Mouse (Mus musculus) brain, adult 2 months (tissue): ENCODE results near the gene Vps33b.
"Not testable (repeated sequence)": the region's sequence is repeated elsewhere in the genome, so short reads cannot be mapped to it uniquely, and the experiment has no call there.

ENCODE experiments used
- DNase-seq: peaks from one replicate; pipeline ENCODE4 v3.0.0; 2011; ENCODE audit warnings: low read depth, low spot score

Gene Vps33b

DNA sequence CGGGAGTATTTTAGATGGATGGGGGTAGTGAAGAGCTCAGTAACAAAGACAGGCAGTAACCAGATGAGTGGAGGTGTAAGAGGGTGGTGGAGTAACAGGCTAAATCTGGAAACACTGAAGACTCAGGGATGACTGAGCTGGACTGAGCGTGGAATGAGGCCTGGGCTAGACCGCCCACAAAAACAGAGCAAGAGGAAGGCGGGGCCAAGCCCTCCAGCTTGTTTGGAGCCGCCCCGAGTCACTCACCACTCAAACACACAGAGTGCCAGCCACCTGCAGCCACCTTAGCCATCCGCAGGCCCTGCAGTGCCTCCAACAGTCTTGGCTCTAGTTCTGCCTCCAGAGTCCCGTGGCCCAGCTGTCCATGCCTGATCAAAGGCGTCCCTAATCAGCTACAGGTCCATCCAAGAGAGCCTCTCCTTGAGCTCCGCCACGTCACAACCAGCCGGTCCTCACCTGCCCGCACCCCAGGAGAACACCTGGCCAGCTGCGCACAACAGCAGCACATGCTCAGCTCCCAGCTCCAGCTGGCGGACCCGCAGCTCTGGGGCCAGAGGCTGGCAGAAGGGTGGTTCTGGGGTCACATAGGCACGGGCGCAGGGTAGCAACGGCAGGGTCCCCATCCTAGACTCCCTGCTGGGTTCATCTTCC is 50.5 kb downstream of the Vps33b start:
- no peak for DNase-seq

DNA sequence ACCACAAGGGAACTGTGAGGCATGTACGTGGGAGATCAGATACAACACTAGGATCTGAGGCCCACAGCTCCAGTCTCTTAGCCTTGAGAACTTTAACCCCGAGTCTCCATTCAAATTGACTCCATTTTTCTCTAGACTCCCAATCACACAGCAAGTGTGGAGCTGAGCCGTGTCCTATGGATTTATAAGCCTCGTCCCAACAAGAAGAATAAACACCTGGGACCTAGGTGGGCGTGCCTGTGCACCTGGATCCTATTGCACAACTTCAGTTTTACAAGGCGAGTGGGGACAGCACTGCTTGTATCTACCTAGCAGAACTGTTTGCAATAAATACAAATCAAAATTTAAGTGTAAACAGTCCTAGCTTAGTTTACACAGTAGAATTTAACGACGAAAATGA is 53.9 kb downstream of the Vps33b start:
- no peak for DNase-seq

DNA sequence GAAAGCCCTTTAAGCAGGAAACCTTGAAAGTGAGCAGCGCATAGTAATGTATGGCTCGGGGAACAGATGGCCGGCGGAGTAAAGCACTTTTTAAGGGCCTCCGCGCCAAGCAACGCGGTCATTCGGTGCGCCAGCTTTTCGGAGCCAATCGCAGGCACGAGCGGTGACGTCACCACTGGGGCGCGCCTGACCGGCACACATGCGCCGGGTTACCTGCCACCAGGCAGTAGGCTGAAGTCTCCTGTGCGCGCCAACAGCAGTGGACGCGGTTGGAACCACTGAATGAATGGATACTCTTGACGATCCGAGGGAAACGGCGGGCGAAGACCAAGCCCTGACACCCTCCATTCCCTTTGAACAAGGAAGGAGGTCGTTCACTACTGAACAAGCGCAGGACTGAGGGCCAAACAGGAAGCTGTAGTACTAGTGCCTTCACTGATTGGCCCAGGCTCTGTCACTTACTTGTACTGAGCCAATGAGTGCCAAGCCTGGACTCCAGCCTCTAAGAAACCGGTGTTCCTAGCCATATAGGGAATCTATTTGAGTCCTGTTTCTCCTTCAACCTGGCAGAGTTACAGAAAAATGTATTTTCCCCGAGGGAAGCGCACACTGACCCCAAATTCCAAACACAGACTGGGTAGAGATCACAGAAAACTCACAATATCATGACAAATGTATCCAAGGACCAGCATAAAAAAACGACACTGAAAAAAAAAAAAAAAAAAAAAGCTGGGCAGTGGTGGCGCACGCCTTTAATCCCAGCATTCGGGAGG is 54.8 kb downstream of the Vps33b start, which contains the start of gene Rccd1:
Gene Rccd1 (minus strand): TSS at position 412 of the 773 bp plus-strand sequence.
- DNase-seq, result peak; percentile 99

DNA sequence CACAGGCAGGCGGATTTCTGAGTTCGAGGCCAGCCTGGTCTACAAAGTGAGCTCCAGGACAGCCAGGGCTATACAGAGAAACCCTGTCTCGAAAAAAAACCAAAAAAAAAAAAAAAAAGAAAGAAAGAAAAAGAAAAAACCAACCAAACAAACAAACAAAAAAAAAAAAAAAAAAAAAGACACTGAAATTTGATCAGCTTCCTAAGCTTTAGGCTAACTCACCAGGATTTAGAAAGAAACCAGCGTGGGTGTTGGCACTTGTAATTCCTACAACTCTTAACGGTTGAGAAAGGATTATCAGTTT is 55.3 kb downstream of the Vps33b start:
- not testable (repeated sequence) for DNase-seq

DNA sequence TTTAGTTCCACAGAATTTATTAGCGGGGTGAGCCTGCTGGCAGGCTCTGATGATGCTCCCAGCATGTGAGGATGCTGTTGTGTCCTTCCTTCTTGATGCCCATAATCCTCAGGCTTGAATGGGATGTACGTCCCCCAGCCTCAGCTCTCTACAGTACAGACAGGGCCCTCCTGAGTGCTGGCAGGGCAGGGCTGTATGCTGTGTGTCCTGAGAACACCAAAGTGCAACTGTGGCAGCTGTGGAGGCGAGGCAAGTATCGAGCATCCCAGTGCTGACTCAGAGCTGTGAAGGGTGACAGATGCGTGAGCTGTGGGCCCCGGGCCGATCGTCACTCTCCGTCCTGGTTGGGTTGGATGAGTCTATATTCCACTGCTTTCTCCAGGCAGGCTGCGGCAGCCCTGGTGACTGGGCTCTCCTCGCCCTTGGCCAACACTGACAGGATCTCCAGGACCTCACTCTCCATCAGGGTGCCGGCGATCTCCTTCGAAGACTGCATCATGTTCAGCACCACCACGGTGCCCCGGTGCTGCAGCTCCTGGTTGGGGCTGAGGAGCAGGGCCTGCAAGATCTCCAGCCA is 55.9 kb downstream of the Vps33b start:
- DNase-seq, result peak; percentile 49

DNA sequence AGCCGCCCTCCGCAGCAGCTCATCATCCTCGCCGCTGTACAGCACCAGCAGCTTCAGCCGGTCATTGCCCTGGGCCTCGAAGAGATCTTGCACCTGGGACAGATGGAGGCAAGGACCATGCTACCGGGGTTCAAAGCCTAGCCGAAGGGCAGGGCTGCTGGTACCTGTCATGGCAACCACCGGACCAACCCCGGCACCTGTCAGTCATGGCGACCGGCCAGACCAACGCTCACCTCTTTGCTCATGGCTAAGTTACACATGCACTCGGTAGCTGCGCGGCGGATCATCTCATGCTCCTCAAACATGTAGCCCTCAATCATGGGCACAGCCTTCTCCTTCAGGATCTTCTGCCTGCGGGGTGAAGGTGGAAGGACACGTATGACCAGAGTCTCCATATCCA is 56.6 kb downstream of the Vps33b start:
- DNase-seq, result no peak

DNA sequence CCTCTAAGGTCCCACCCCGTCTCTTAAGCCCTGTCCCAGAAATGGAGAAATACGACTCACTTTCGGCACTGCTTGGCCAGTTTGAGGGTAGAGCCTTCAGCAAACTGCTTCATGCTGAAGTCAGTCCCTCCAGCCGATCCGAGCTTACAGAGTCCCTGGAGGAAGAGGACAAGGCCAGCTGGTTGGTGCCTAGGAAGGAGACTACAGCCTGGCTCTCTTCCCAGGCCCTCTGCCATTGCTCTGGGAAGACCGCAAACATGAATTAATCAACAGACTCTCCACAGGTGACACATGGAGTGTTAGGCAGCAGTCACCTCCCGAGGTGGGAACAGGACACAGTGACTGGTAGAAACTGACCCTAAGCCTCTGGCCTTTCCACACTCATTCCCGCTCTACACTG is 60.8 kb downstream of the Vps33b start:
- peak; percentile 83 for DNase-seq

DNA sequence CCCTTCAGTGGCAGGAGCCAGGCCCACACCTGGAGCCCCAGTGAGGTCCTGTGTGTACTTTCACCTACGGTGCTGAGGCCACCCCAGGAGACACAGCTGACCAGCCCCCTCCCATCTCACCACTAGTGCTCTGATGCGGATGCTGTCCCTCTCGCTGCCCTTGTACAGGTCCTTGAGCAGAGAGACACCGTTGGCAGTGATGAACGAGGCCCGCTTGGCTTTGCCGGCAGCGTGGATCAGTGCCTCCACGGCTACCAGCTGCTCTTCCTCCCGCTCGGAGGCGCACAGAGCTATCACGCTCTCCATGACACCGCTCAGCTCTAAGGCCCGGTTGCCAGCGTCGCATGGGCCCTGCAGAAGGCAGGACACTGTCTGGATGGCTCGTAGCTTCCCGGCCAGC is 62.0 kb downstream of the Vps33b start:
- DNase-seq, result no peak

DNA sequence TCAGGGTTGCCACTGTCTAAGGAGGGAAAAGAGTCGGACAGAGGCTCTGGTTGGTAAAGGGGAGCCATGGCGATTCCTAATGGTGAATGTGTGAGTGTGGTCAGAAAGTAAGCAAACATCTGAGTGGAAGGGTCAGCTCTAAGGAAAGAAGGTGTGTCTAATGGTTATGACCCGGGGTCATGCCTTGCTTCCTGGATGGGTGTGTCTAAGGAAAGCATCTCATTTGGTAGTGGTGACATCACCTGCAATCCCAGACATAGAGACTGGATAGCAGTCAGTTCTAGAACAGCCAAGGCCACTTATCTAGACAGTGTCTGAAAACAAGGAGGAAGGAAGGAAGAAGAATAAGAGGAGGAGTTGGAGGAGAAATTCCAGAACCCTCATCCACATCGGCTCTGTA is 65.4 kb downstream of the Vps33b start:
- no peak for DNase-seq

DNA sequence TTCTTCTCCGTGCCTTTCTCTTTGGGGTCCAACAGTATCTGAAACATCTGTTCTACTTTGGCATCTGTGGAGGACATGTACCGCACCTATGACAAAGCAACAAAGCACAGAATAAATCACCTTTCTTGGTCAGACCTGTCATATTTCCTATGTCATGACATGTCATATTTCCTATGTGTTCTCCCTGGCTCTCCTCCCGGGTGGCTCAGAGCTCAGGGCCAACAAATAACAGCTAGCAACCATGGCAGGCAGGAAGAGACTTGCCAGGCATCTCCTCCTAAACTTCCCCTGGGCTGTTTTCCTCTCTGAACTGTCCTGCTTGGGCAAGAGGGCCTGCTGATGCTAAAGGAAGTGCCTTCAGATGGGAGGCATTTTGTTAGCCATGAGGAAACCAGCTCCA is 67.5 kb downstream of the Vps33b start:
- DNase-seq, result no peak

DNA sequence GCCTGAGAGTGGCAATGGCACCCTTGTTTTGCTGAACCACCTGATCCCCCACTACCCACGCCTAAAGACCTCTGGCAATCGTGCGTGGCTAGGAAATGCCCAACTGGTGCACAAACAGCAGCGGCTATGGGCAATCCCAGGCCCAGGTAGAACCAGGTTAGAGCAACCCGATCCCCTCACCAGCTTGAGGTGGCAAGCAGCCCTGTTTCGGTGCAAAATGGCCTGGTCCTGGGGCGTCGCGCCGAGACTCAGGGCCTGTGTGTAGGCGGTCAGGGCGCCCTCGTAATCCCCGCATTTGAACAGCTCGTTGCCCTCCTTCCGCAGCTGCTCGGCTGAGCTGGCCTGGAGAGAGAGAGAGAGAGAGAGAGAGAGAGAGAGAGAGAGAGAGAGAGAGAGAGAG is 69.9 kb downstream of the Vps33b start:
- peak; percentile 58 for DNase-seq

DNA sequence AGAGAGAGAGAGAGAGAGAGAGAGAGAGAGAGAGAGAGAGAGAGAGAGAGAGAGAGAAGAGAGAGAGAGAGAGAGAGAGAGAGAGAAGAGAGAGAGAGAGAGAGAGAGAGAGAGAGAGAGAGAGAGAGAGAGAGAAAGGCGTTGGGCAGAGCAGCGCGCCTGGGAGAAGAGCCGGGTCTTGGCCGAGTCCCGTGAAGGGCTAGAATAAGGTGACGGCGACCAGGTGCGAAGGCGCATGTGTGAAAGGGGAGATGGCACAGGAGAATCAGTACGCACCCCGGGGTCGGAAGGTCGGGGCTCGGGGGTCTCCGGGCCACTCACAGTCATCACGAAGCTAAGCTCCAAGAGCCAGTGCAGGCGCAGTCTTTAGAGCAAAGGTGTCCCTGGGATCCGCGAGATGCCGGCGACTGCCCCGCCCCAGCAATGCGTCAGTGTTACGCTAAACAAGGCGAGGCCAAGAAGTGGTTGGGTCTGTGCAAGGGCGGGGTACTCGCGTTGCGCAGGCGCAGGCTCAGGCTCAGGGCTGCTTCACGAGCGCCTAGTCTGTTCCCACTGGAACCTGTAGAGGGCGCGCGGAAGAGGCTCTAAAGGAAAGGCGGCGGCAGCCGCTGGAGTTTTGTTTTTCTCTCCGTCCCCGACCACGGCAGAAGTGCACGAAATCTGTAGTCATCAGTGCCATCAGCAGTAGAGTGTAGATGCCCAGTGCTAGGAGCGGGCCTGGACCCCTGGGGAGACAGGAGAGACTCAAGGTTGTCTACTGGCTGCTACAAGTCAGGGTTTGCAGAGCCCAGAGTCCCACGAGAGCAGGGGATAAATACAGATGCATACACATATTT is 70.6 kb downstream of the Vps33b start:
- peak; percentile 99 for DNase-seq

DNA sequence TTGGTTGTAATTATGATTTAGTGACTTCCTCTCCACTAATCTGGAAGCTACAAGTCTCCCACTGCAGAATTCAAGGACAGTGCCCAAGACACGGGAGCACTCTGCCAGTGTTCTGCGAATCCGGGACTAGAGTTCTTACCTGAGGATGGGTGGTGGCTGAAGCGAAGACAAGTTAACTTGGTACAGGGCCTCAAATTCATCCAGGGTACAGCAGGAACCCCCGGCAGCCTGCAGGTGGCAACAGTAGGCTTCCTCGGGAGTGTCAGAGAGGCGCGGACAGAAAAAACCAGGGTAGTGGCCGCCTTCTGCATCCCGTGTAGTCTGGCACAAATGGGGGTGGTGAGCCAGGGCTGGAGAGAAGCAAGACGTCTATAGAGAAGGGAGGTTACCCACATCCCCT is 71.3 kb downstream of the Vps33b start, which contains the start of gene Unc45a:
Gene Unc45a (minus strand): TSS at position 213 of the 400 bp plus-strand sequence.
- DNase-seq, result peak; percentile 92
